Comparison of ENCODE assay signal across 10 mouse cellular contexts in genomic region chr11:95350960-95351359, GRCm38 (mm10). TPM values are rescaled to one million over a fixed set of nuclear protein-coding genes. Genes with fewer than 3 reads are reported as not detected.
A peak's percentile ranks its signal among the peaks of the same experiment; 100 is the strongest.
DNase-seq lines count a peak whose midpoint lies in the region; ATAC-seq and TF ChIP-seq lines count a peak whose summit lies in the region.
"Had no signal": no experiment of that assay in that cellular context is flagged by ENCODE, and none has a peak within 500 bp of the region (broad histone marks: within the 10 kb centered on the region; RNA-seq: fewer than 3 reads in every experiment).

No protein-coding gene starts in this region.

- TF ChIP-seq CTCF in kidney, adult 2 months (conservative IDR thresholded peaks at IDR 0.05; ENCODE audit: insufficient read depth, insufficient read length, low read depth, low read length) = no peak
- no peak for TF ChIP-seq CTCF in left cerebral cortex, adult 2 months (IDR thresholded peaks at IDR 0.05)

- intact Hi-C loops in left cerebral cortex, adult 2 months (cut with DNase I) = no loop called here

- 28% methylated on average over 3 of the region's 3 CpGs for WGBS in kidney, adult 2 months

- no peaks in the 10 kb centered on the region for H3K27me3 ChIP-seq in kidney, adult 2 months (replicated peaks; ENCODE audit: control insufficient read depth, insufficient read depth, low read length)
- H3K27me3 ChIP-seq: heart, embryonic 12.5 days had no signal

- peak; percentile 17; the same call in 1 of the 2 replicates for ATAC-seq in neutrophil, adult 5-6 weeks (ENCODE audit: extremely low read depth, insufficient number of reproducible peaks, low FRiP score, poor library complexity, severe bottlenecking)
- ATAC-seq: forebrain, embryonic 14.5 days had no signal

- peak; percentile 56 to 65 for DNase-seq in spleen, postnatal 36 days (ENCODE audit: low spot score in 2 of 2)
- DNase-seq in spleen, adult 12 weeks (ENCODE audit: low spot score) = no peak
- peak; percentile 77 for DNase-seq in kidney, adult 2 months
- DNase-seq in layer of hippocampus, postnatal 14 days (ENCODE audit: low spot score in 2 of 2) = no peak
- DNase-seq in frontal cortex, postnatal 10 days (ENCODE audit: low spot score in 2 of 2) = no peak
- no peak for DNase-seq in left cerebral cortex, adult 2 months (ENCODE audit: extremely low spot score in 1 of 2, low spot score in 2 of 2)
- DNase-seq: retina, postnatal 1 day had no signal

- no peak overlapping the region for H3K4me3 ChIP-seq in kidney, adult 2 months (ENCODE audit: insufficient read depth, low read depth, low read length)
- H3K4me3 ChIP-seq in left cerebral cortex, adult 2 months = no peak overlapping the region
- H3K4me3 ChIP-seq: heart, embryonic 12.5 days had no signal

- H3K4me1 ChIP-seq in kidney, adult 2 months (ENCODE audit: control insufficient read depth, insufficient read depth, low read length) = peaks cover 13% of the 10 kb centered on the region

- H3K36me3 ChIP-seq in kidney, adult 2 months (ENCODE audit: control insufficient read depth, insufficient read depth, low read length) = no peaks in the 10 kb centered on the region

- no peak for TF ChIP-seq POLR2A in kidney, adult 2 months (IDR thresholded peaks at IDR 0.05; ENCODE audit: low read depth, low read length)

- peak overlapping the region; percentile 58 for H3K27ac ChIP-seq in kidney, adult 2 months (ENCODE audit: insufficient read depth, low read depth, low read length)
- no peak overlapping the region for H3K27ac ChIP-seq in left cerebral cortex, adult 2 months

RNA-seq across cellular contexts. Expression of gene Fam117a, which starts 14.1 kb away (rescaled TPM):
- 20.8 and 22.7 TPM in 2 replicates for polyA plus RNA-seq in kidney, adult 2 months (2012; rRNA removed)
- total RNA-seq in neutrophil, adult 5-6 weeks (2017) = 45.7 and 48.7 TPM in 2 replicates
- 1 to 10 TPM; 3.0 to 3.8 TPM for total RNA-seq in layer of hippocampus, postnatal 14 days (2021)
- total RNA-seq in left cerebral cortex, adult 2 months (2021) = 1 to 10 TPM; 3.0 to 3.6 TPM

RNA-seq across cellular contexts. Expression of gene Slc35b1, which starts 33.5 kb away (rescaled TPM):
- polyA plus RNA-seq in kidney, adult 2 months (2012; rRNA removed) = 63.6 and 70.6 TPM in 2 replicates
- 29.1 and 35.5 TPM in 2 replicates for total RNA-seq in neutrophil, adult 5-6 weeks (2017)
- 10 to 100 TPM; 74.2 to 76.0 TPM for total RNA-seq in layer of hippocampus, postnatal 14 days (2021)
- 10 to 100 TPM; 55.8 to 61.9 TPM for total RNA-seq in left cerebral cortex, adult 2 months (2021)

RNA-seq across cellular contexts. Expression of gene Kat7, which starts 40.9 kb away (rescaled TPM):
- polyA plus RNA-seq in kidney, adult 2 months (2012; rRNA removed) = 27.3 and 30.0 TPM in 2 replicates
- total RNA-seq in neutrophil, adult 5-6 weeks (2017) = 63.7 and 69.5 TPM in 2 replicates
- 10 to 100 TPM; 63.8 to 68.7 TPM for total RNA-seq in layer of hippocampus, postnatal 14 days (2021)
- total RNA-seq in left cerebral cortex, adult 2 months (2021) = 10 to 100 TPM; 72.3 to 77.2 TPM

Comparison
In these comparisons a context has a peak if more than half of its experiments do, and no peak if none do; other contexts are left out.
1. DNase-seq: peak in spleen, postnatal 36 days (2 of 2) and kidney, adult 2 months (single experiment); none in spleen, adult 12 weeks (single experiment), layer of hippocampus, postnatal 14 days (0 of 2), frontal cortex, postnatal 10 days (0 of 2) and left cerebral cortex, adult 2 months (0 of 2).